Mouse (Mus musculus): ENCODE measurements around the gene Cd52. TPM values are rescaled to one million over a fixed set of nuclear protein-coding genes. Genes with fewer than 3 reads are reported as not detected.

Cd52 gene
- polyA plus RNA-seq, 1 experiment from 2014 or later: 19.7 TPM

DNA sequence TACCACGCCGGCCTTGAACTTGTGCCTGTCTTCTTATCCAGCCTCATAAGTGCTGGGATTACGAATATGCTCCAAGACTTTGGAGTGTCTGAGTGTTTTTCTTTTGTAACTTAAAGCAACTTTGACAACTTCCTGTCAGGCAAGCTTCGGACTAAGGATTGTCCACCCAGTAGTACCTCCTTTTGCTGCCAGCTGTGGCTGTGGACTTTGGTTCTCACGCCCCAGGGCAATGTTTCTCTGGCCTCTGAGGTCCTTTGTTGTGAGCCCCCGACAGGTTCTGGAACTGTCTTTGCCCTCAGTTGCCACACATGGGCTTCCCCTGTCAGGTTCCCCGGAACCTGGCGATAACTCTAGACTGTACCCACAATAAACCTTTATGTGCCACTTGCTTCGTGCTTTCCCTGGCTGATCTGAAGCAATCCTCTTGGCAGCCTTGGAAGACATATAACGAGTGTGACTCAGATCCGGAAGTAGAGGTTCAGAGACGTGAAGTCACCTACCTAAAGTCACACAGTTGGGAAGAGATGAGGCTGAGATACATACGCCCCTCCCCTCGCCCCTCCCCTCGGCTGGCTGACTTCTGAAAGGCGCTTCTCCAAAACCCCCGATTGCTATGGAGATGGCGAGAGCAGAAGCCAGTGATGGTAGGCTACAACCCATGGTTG, 33.6 kb downstream of the Cd52 start:
- H3K4me1 ChIP-seq: peaks cover 8% of the 10 kb centered on the region
- no peak overlapping the region for H3K4me3 ChIP-seq
- peaks cover 19% of the 10 kb centered on the region for H3K27me3 ChIP-seq
- H3K9ac ChIP-seq: no peak overlapping the region
- no peak for ATAC-seq (ENCODE audit: borderline replicate concordance, extremely low read depth, low FRiP score, low TSS enrichment)
- 57% methylated on average over 18 of the region's 18 CpGs for WGBS
- no peaks in the 10 kb centered on the region for H3K9me3 ChIP-seq
- no peaks in the 10 kb centered on the region for H3K36me3 ChIP-seq
- H3K27ac ChIP-seq: no peak overlapping the region
- H3K4me2 ChIP-seq: no peak overlapping the region

DNA sequence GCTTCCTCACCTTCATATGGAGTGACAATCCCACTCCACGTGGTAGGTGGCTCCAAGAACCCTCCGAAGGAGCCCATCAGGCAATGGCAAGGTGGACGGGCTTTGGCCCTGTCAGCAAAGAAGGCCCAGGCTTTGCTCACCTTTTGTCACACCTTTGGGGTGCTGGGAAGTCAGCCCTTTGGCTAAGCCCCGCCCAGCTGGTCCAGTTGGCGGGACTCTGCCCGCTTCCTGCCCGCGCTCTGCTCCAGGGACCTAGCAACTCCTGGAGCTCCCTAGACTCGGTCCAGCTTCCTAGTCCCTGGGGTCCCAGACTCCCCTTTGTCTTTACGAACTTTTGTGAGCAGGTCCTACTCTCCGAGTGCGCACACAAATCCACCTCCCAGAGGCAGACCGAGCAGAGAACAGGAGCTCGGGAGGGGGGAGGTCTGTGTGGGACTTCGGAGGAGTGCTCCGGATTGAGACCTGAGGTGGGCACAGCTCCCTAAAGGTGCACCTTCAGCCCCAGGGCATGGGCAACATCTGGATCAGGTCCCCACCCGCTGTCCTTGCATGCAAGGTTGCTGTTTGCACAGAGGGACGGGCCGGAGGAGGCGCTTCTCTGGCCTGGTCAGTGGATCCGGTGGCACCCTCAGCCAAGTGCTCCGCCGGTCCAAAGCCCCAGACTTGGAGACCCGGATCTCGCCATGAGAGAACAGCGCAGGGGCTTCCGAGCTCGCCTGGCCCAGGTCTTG, 34.6 kb downstream of the Cd52 start, which contains the start of gene Crybg2:
Crybg2 (plus strand) TSS at position 681 of the 731 bp plus-strand sequence.
- no peak within 1 kb of the TSS for H3K9ac ChIP-seq
- H3K4me2 ChIP-seq: no peak within 1 kb of the TSS
- no peaks in the 10 kb centered on the region for H3K9me3 ChIP-seq
- 40% methylated on average over 28 of the region's 28 CpGs for WGBS
- H3K27ac ChIP-seq: no peak within 1 kb of the TSS
- H3K27me3 ChIP-seq: peaks cover 13% of the 10 kb centered on the region
- H3K4me3 ChIP-seq: no peak within 1 kb of the TSS
- H3K36me3 ChIP-seq: no peaks in the 10 kb centered on the region
- no peak for ATAC-seq (ENCODE audit: borderline replicate concordance, extremely low read depth, low FRiP score, low TSS enrichment)
- peaks cover 8% of the 10 kb centered on the region for H3K4me1 ChIP-seq

DNA sequence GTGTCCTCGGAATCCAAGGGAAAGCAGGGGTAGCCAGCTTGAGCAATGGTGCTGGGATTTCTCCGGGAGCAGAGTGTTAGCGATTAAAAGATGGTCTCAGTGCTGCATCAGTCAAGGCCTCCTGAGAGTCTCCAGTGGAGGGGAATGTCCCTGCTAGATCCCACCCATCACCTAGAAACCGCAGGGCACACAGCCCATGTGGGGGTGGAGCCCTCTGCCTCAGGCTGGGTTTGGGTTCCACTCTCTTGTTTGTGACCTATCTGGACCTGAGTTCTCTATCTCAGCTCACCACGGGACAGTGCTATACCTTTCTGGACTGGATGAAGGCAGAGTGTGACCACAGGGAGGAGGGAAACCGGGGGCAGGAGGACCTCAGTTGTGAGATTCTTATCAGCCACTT, 36.0 kb downstream of the Cd52 start:
- Histone ChIP-seq H3K9ac (no peak overlapping the region), H3K9me3 (no peaks in the 10 kb centered on the region), H3K27me3 (peaks cover 5% of the 10 kb centered on the region; the same call in 1 of the 2 replicates), H3K4me1 (0 out of 2 replicates have a peak, but pooled peaks cover 8% of the 10 kb centered on the region), H3K4me2 (no peak overlapping the region), H3K36me3 (no peaks in the 10 kb centered on the region), H3K27ac (no peak overlapping the region), H3K4me3 (no peak overlapping the region)
- no peak for ATAC-seq (ENCODE audit: borderline replicate concordance, extremely low read depth, low FRiP score, low TSS enrichment)
- 68% methylated on average over 6 of the region's 6 CpGs for WGBS

DNA sequence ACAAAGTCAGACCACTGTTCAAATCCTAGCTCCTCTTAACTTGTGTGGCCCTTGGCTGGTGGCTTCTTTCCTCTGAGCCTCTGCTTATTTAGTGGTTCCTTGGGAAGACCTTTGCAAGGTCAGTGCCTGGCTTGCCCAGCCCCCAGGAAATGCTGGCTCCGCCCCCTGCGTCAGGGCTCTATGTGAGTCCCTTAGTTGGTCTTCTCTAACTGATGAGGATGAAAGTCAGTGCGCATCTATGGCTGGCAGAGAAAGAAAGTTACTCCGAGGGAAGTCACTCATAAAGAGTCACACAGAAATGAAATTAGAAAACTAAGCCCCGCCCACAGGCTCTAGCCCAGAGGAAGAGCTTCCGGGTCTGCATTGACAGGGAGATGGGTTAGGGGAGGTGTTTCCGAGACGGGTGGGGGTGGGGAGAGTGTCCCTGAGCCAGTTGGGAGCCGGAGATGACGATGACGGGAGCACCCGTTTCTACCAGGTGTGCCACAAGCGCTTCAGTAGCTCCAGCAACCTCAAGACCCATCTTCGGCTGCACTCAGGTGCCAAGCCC, 36.6 kb downstream of the Cd52 start:
- WGBS: 24% methylated on average over 14 of the region's 14 CpGs
- peaks cover 5% of the 10 kb centered on the region; the same call in 1 of the 2 replicates for H3K27me3 ChIP-seq
- no peaks in the 10 kb centered on the region for H3K9me3 ChIP-seq
- H3K36me3 ChIP-seq: no peaks in the 10 kb centered on the region
- peak overlapping the region; percentile 37 for H3K4me2 ChIP-seq
- no peak overlapping the region for H3K27ac ChIP-seq
- ATAC-seq (ENCODE audit: borderline replicate concordance, extremely low read depth, low FRiP score, low TSS enrichment): no peak
- 0 out of 2 replicates have a peak, but pooled peaks cover 8% of the 10 kb centered on the region for H3K4me1 ChIP-seq
- H3K4me3 ChIP-seq: 0 out of 2 replicates have a peak overlapping the region, but pooled peaks have one; percentile 5
- no peak overlapping the region for H3K9ac ChIP-seq

DNA sequence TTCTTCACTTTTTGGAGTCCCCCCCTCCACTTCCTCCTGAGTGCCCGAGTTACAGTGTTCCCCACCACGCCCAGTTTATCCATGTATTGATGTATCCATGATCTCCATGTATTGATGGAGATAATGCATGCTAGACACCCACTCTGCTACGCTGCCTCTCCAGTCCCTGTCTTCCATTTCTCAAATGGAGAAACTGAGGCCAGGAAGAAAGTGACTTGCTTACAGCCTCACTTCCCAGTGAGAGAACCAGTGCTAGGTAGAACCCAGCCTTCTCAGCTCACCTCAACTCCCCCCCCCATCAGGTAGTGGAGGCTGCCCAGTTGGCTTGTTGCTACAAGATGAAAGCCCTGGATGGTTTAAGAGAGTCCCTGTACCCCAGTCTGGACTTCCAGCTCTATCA, 41.3 kb downstream of the Cd52 start, which contains the start of gene Zfp683:
Zfp683 (plus strand) TSS at position 301 of the 400 bp plus-strand sequence.
- H3K9me3 ChIP-seq: no peaks in the 10 kb centered on the region
- H3K9ac ChIP-seq: no peak within 1 kb of the TSS
- no peak for ATAC-seq (ENCODE audit: borderline replicate concordance, extremely low read depth, low FRiP score, low TSS enrichment)
- peaks cover 12% of the 10 kb centered on the region for H3K4me1 ChIP-seq
- no peak within 1 kb of the TSS for H3K27ac ChIP-seq
- no peak within 1 kb of the TSS for H3K4me3 ChIP-seq
- H3K27me3 ChIP-seq: no peaks in the 10 kb centered on the region
- no peak within 1 kb of the TSS for H3K4me2 ChIP-seq
- no peaks in the 10 kb centered on the region for H3K36me3 ChIP-seq
- WGBS: 73% methylated on average over 3 of the region's 3 CpGs

DNA sequence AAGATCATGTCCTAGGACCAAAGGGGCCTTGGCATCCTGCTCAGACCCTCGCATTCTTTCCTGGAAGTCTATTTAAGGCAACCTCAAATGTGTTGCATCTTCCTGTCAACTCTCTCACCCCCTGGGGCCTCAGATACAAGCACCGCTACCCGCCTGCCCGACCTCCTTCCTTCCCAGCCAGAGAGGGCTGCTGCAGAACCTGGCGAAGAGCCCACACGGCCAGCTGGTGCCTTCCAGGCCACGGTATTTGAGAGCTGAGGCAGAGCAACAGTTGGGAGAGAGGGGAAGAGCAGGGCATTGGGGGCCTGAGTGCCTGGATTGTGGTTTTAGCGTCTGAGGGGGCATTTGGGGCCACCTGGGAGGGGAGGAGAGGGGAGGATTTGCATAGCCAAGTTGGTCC, 42.3 kb downstream of the Cd52 start:
- Histone ChIP-seq H3K9me3 (no peaks in the 10 kb centered on the region), H3K4me2 (no peak overlapping the region), H3K4me1 (peaks cover 8% of the 10 kb centered on the region), H3K9ac (no peak overlapping the region), H3K27me3 (no peaks in the 10 kb centered on the region), H3K36me3 (no peaks in the 10 kb centered on the region), H3K4me3 (no peak overlapping the region), H3K27ac (no peak overlapping the region)
- ATAC-seq (ENCODE audit: borderline replicate concordance, extremely low read depth, low FRiP score, low TSS enrichment): no peak; the same call in 1 of the 2 replicates
- 10% methylated on average over 8 of the region's 8 CpGs for WGBS

DNA sequence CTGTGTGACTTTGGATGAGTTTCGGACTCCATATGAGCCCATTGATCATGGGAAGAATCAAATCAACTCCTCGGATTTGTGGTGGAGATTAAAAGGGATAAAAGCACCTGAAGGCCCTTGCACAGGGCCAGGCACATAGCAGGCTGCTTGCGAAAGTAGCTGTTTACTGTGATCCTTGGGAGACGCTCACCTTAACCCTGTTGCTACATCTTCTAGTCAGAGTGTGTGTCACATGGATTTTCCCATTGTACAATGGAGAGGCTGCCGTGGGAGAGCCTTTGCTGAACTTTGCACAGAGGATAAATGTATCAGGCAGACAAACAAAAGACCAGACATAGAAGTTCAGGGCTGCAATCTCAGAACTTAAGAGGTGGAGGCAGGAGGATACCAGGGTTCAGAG, 43.0 kb downstream of the Cd52 start:
- H3K36me3 ChIP-seq: no peaks in the 10 kb centered on the region
- H3K4me3 ChIP-seq: no peak overlapping the region
- H3K9me3 ChIP-seq: no peaks in the 10 kb centered on the region
- no peak overlapping the region for H3K4me2 ChIP-seq
- no peaks in the 10 kb centered on the region for H3K27me3 ChIP-seq
- H3K9ac ChIP-seq: no peak overlapping the region
- peaks cover 8% of the 10 kb centered on the region for H3K4me1 ChIP-seq
- WGBS: 77% methylated on average over 5 of the region's 5 CpGs
- no peak overlapping the region for H3K27ac ChIP-seq
- ATAC-seq (ENCODE audit: borderline replicate concordance, extremely low read depth, low FRiP score, low TSS enrichment): no peak

DNA sequence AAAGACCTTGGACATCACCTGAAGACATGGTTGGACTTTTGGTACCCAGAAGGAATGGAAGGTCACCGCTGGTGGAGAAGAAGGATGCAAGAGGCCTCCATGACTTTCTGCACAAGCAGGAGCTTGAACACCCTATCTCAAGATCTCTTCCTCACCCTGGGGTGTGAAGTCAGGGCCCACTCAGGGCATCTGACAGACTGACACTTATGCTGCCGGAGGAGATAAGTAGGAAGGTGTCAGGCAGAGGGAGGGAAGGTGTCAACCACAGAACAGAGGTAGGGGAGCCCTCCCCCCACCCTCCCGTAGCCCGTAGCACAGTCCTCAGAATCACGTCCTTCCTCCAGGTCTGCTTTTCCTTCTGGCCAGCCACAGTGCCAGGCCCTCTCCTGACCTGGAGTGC, 47.2 kb downstream of the Cd52 start:
- no peak overlapping the region for H3K27ac ChIP-seq
- 48% methylated on average over 5 of the region's 5 CpGs for WGBS
- no peaks in the 10 kb centered on the region for H3K27me3 ChIP-seq
- no peak overlapping the region for H3K4me2 ChIP-seq
- H3K36me3 ChIP-seq: no peaks in the 10 kb centered on the region
- H3K4me1 ChIP-seq: peaks cover 5% of the 10 kb centered on the region
- no peak overlapping the region for H3K4me3 ChIP-seq
- no peak overlapping the region for H3K9ac ChIP-seq
- H3K9me3 ChIP-seq: no peaks in the 10 kb centered on the region
- ATAC-seq (ENCODE audit: borderline replicate concordance, extremely low read depth, low FRiP score, low TSS enrichment): no peak

DNA sequence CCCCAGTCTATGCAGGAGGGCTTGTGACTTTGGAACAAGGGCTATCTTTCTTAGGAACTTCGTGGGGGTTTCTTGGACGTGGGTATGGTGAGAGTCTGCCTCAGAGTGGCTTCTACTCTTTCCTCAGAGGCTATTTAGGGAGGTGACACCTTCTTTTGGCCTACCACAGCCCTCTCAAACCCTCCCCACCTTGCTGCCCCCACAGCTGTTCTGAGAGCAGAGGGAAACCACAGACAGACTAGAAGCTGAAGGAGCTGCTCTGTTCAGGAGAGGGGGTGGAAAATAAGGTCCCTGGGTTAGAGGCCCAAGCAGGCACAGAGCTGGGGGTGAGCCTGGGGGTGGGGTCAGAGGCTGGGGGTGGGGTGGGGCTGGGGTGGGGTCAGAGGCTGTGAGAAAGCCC, 51.8 kb downstream of the Cd52 start:
- Histone ChIP-seq H3K9me3 (no peaks in the 10 kb centered on the region), H3K27ac (no peak overlapping the region), H3K4me2 (no peak overlapping the region), H3K9ac (no peak overlapping the region), H3K4me1 (peaks cover 6% of the 10 kb centered on the region), H3K36me3 (no peaks in the 10 kb centered on the region), H3K27me3 (no peaks in the 10 kb centered on the region), H3K4me3 (no peak overlapping the region)
- ATAC-seq (ENCODE audit: borderline replicate concordance, extremely low read depth, low FRiP score, low TSS enrichment): no peak
- 58% methylated on average over 2 of the region's 2 CpGs for WGBS

DNA sequence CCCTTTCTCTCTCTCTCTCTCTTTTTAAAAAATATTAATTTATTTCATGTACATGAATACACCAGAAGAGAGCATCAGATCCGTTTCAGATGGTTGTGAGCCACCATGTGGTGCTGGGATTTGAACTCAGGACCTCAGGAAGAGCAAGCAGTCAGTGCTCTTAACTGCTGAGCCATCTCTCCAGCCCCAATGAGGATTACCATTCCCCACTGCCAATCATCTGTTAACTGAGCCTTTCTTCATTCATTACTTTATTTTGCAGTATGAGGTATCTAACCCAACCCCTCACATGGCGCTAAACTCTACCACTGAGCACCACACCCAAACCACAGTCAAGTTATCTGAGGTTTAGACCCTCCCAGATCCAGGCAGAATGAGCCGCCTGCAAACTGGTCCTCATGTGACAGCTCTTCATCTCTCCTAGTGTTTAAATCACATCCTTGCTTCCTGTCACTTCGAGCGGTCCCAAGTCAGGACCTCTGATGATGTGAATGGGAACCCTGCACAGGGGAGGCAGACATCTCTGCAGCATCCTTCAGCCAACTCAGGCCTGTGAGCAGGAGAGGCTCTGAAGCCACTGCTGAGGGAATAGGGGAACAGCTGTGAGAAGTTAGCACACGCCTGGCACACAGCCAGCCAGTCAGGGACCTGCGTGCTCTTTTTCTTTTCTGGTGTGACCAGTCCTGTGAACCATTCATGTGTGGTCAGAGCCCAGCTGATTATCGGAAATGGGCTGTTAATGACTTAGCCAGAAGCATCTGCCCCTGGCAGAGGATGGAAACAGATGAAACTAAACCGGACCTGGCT, 53.4 kb downstream of the Cd52 start:
- 31% methylated on average over 9 of the region's 9 CpGs for WGBS
- H3K27me3 ChIP-seq: no peaks in the 10 kb centered on the region
- H3K4me2 ChIP-seq: no peak overlapping the region
- no peak overlapping the region for H3K27ac ChIP-seq
- no peaks in the 10 kb centered on the region for H3K36me3 ChIP-seq
- no peak overlapping the region for H3K9ac ChIP-seq
- no peaks in the 10 kb centered on the region for H3K9me3 ChIP-seq
- no peak for ATAC-seq (ENCODE audit: borderline replicate concordance, extremely low read depth, low FRiP score, low TSS enrichment)
- H3K4me3 ChIP-seq: no peak overlapping the region
- H3K4me1 ChIP-seq: peaks cover 6% of the 10 kb centered on the region

DNA sequence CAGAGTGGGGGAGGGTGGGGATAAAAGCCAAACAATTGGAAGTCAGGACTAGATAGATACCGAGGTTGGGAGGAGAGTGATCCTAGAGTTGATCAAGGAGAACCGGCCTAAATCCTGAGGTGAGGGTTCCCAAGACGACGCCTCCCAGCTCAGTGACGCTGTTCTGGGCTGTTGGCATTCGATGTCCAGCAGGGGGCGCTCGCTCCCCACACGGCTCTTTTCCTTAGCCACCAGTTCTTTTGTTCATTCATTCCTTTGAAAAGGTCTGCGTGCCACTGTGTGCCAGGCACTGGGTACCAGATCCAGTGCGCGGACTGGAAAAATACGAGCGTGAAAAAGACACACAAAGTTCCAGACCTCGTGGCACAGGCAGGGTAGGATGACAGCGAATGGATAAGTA, 58.9 kb downstream of the Cd52 start:
- Histone ChIP-seq H3K4me3 (no peak overlapping the region), H3K9ac (no peak overlapping the region), H3K27me3 (no peaks in the 10 kb centered on the region), H3K4me2 (no peak overlapping the region), H3K4me1 (no peaks in the 10 kb centered on the region), H3K36me3 (no peaks in the 10 kb centered on the region), H3K9me3 (no peaks in the 10 kb centered on the region), H3K27ac (no peak overlapping the region)
- peak; percentile 39; the same call in 1 of the 2 replicates for ATAC-seq (ENCODE audit: borderline replicate concordance, extremely low read depth, low FRiP score, low TSS enrichment)
- 5% methylated on average over 16 of the region's 16 CpGs for WGBS

All from lung, embryonic 15.5 days (tissue).